Mouse (Mus musculus): ENCODE measurements around the gene Rdh16f1. TPM values are rescaled to one million over a fixed set of nuclear protein-coding genes. Genes with fewer than 3 reads are reported as not detected.

The Rdh16f1 gene
- polyA plus RNA-seq, 1 experiment from 2014 or later = 0.72 TPM

Other genes starting within 250 kb of the Rdh16f1 start
- 74.4 and 77.3 TPM in 2 replicates for gene Ndufa4l2, start 244.8 kb upstream of the Rdh16f1 start, polyA plus RNA-seq (2015; fragmentation: Nextera tagmentation; extraction: Ambion mirVana)
- gene Shmt2, start 237.3 kb upstream of the Rdh16f1 start, polyA plus RNA-seq (2015; fragmentation: Nextera tagmentation; extraction: Ambion mirVana) = 119 and 123 TPM in 2 replicates
- 1.8 and 2.3 TPM in 2 replicates for gene Nxph4, start 225.2 kb upstream of the Rdh16f1 start, polyA plus RNA-seq (2015; fragmentation: Nextera tagmentation; extraction: Ambion mirVana)
- 70.9 and 71.7 TPM in 2 replicates for gene Lrp1, start 138.6 kb upstream of the Rdh16f1 start, polyA plus RNA-seq (2015; fragmentation: Nextera tagmentation; extraction: Ambion mirVana)
- gene Stat6, start 116.8 kb upstream of the Rdh16f1 start, polyA plus RNA-seq (2015; fragmentation: Nextera tagmentation; extraction: Ambion mirVana) = 33.8 and 37.4 TPM in 2 replicates
- 10.6 and 10.7 TPM in 2 replicates for gene Nemp1, start 92.9 kb upstream of the Rdh16f1 start, polyA plus RNA-seq (2015; fragmentation: Nextera tagmentation; extraction: Ambion mirVana)
- 28.8 and 32.1 TPM in 2 replicates for gene Nab2, start 91.2 kb upstream of the Rdh16f1 start, polyA plus RNA-seq (2015; fragmentation: Nextera tagmentation; extraction: Ambion mirVana)
- 0.31 and 0.50 TPM in 2 replicates for gene Myo1a, start 54.6 kb upstream of the Rdh16f1 start, polyA plus RNA-seq (2015; fragmentation: Nextera tagmentation; extraction: Ambion mirVana)
- gene Tac2, start 35.3 kb upstream of the Rdh16f1 start, polyA plus RNA-seq (2015; fragmentation: Nextera tagmentation; extraction: Ambion mirVana) = 1.7 and 2.0 TPM in 2 replicates
- 4.0 and 4.1 TPM in 2 replicates for gene Zbtb39, start 20.2 kb upstream of the Rdh16f1 start, polyA plus RNA-seq (2015; fragmentation: Nextera tagmentation; extraction: Ambion mirVana)
- gene Gpr182, start 8.1 kb upstream of the Rdh16f1 start, polyA plus RNA-seq (2015; fragmentation: Nextera tagmentation; extraction: Ambion mirVana) = 10.7 and 11.9 TPM in 2 replicates
- gene Rdh1, start 66 bp upstream of the Rdh16f1 start, polyA plus RNA-seq (2015; fragmentation: Nextera tagmentation; extraction: Ambion mirVana) = 0.22 and 0.23 TPM in 2 replicates
- gene Rdh9, start 16.6 kb downstream of the Rdh16f1 start, polyA plus RNA-seq (2015; fragmentation: Nextera tagmentation; extraction: Ambion mirVana) = not detected in 2 replicates
- gene Rdh16, start 41.4 kb downstream of the Rdh16f1 start, polyA plus RNA-seq (2015; fragmentation: Nextera tagmentation; extraction: Ambion mirVana) = 1.1 and 1.6 TPM in 2 replicates
- 6.8 TPM in 2 replicates for gene Rdh19, start 90.1 kb downstream of the Rdh16f1 start, polyA plus RNA-seq (2015; fragmentation: Nextera tagmentation; extraction: Ambion mirVana)
- 1.1 and 1.3 TPM in 2 replicates for gene Rdh16f2, start 106.7 kb downstream of the Rdh16f1 start, polyA plus RNA-seq (2015; fragmentation: Nextera tagmentation; extraction: Ambion mirVana)
- gene Rdh7, start 129.0 kb downstream of the Rdh16f1 start, polyA plus RNA-seq (2015; fragmentation: Nextera tagmentation; extraction: Ambion mirVana) = not detected in 2 replicates
- gene Sdr9c7, start 138.7 kb downstream of the Rdh16f1 start, polyA plus RNA-seq (2015; fragmentation: Nextera tagmentation; extraction: Ambion mirVana) = not detected in 2 replicates
- not detected in 2 replicates for gene Hsd17b6, start 247.8 kb downstream of the Rdh16f1 start, polyA plus RNA-seq (2015; fragmentation: Nextera tagmentation; extraction: Ambion mirVana)

Measured in kidney, embryonic 16.5 days (tissue).